Mouse (Mus musculus): ENCODE measurements around the gene Dtd2. TPM values are rescaled to one million over a fixed set of nuclear protein-coding genes. Genes with fewer than 3 reads are reported as not detected.

Gene Dtd2
- polyA plus RNA-seq, 1 experiment: 16.0 TPM

DNA sequence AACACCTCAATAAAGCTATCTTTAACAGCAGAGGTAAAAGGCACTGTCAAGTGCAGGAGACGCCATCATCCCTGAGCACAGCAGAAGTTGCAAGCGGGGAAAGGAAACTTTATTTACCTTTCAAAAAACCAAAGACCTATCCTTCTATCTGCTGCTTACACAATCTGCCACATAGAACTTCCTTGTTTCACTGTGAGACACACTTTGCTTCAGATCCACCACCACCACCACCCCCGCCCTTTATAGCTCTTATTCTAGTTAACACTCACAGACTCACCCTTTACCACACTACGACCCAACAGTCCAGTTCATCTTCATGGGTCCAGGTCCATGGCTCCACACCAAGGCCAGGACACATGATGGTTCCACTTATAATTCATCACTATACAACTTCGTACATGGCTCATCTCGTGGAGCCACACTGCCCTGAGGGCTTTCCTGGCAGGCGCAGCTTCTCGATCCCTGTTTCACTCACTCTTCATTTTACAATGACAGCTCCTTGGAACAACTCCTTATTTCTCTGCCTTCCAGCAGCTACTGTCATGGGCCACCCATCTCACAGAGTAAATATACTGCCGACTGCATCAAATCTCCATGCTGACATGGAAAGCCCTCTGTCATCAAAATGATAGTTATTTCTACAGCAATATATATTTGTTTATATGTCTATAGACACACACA, 38.2 kb downstream of the Dtd2 start:
- TF ChIP-seq POLR2AphosphoS2 (IDR thresholded peaks at IDR 0.05; ENCODE audit: insufficient read length, low read depth) (no peak), TCF12 (IDR thresholded peaks at IDR 0.05; ENCODE audit: insufficient read depth, poor library complexity, severe bottlenecking) (no peak), CEBPB (IDR thresholded peaks at IDR 0.05; ENCODE audit: insufficient read depth, poor library complexity, severe bottlenecking) (no peak), SRF (IDR thresholded peaks at IDR 0.05; ENCODE audit: control insufficient read depth, insufficient read length, low read depth) (no peak), MAX (IDR thresholded peaks at IDR 0.05; ENCODE audit: low read depth) (no peak), TCF3 (IDR thresholded peaks at IDR 0.05; ENCODE audit: insufficient read length, low read depth) (no peak), MYOD1 (IDR thresholded peaks at IDR 0.05; ENCODE audit: control insufficient read depth in 1 of 3, insufficient read length in 2 of 3, low read depth in 2 of 3) (no peak), USF1 (IDR thresholded peaks at IDR 0.05; ENCODE audit: low read depth) (no peak), MYOG (IDR thresholded peaks at IDR 0.05; ENCODE audit: control insufficient read depth in 1 of 3, insufficient read depth in 1 of 3, insufficient read length in 2 of 3, low read depth in 2 of 3) (no peak), E2F4 (IDR thresholded peaks at IDR 0.05; ENCODE audit: insufficient read depth) (no peak), REST (IDR thresholded peaks at IDR 0.05; ENCODE audit: insufficient read depth, insufficient read length) (no peak), POLR2A (IDR thresholded peaks at IDR 0.05; ENCODE audit: insufficient read length, low read depth) (no peak)
- Histone ChIP-seq H3K4me3 (no peak overlapping the region), H3K79me2 (ENCODE audit: control insufficient read depth, insufficient read depth) (peaks cover 41% of the 10 kb centered on the region), H3ac (ENCODE audit: control insufficient read depth, insufficient read length) (no peak overlapping the region), H3K4me2 (ENCODE audit: low read depth) (no peak overlapping the region), H3K27me3 (ENCODE audit: control insufficient read depth, insufficient read depth, insufficient read length) (no peaks in the 10 kb centered on the region), H3K36me3 (ENCODE audit: control insufficient read depth, insufficient read depth) (no peaks in the 10 kb centered on the region)

DNA sequence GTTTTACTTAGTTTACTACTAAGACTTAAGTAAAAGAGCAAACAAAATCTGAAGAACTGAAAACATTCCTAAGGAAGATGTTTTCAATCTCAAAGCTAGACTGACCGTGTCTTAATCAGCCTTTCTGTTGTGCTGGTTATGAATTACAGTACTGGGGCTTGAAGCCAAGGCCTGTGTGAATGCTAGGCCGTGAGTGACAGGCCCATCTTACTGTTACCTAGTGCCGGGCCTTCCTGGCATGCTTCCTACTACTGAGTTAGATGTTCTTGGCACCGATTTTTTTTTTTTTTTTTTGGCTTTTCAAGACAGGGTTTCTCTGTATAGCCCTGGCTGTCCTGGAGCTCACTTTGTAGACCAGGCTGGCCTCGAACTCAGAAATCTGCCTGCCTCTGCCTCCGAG, 48.7 kb downstream of the Dtd2 start:
- TF ChIP-seq MAX (IDR thresholded peaks at IDR 0.05; ENCODE audit: low read depth) (no peak), E2F4 (IDR thresholded peaks at IDR 0.05; ENCODE audit: insufficient read depth) (no peak), TCF3 (IDR thresholded peaks at IDR 0.05; ENCODE audit: insufficient read length, low read depth) (no peak), MYOG (IDR thresholded peaks at IDR 0.05; ENCODE audit: control insufficient read depth in 1 of 3, insufficient read depth in 1 of 3, insufficient read length in 2 of 3, low read depth in 2 of 3) (no peak), MYOD1 (IDR thresholded peaks at IDR 0.05; ENCODE audit: control insufficient read depth in 1 of 3, insufficient read length in 2 of 3, low read depth in 2 of 3) (no peak), TCF12 (IDR thresholded peaks at IDR 0.05; ENCODE audit: insufficient read depth, poor library complexity, severe bottlenecking) (no peak), CEBPB (IDR thresholded peaks at IDR 0.05; ENCODE audit: insufficient read depth, poor library complexity, severe bottlenecking) (no peak), REST (IDR thresholded peaks at IDR 0.05; ENCODE audit: insufficient read depth, insufficient read length) (no peak), POLR2A (IDR thresholded peaks at IDR 0.05; ENCODE audit: insufficient read length, low read depth) (no peak), POLR2AphosphoS2 (IDR thresholded peaks at IDR 0.05; ENCODE audit: insufficient read length, low read depth) (no peak)
- Histone ChIP-seq H3K36me3 (ENCODE audit: control insufficient read depth, insufficient read depth) (peaks cover 37% of the 10 kb centered on the region), H3K27me3 (ENCODE audit: control insufficient read depth, insufficient read depth, insufficient read length) (no peaks in the 10 kb centered on the region), H3K4me2 (ENCODE audit: low read depth) (no peak overlapping the region), H3K4me3 (no peak overlapping the region), H3K79me2 (ENCODE audit: control insufficient read depth, insufficient read depth) (peaks cover under 1% of the 10 kb centered on the region), H3ac (ENCODE audit: control insufficient read depth, insufficient read length) (no peak overlapping the region)

DNA sequence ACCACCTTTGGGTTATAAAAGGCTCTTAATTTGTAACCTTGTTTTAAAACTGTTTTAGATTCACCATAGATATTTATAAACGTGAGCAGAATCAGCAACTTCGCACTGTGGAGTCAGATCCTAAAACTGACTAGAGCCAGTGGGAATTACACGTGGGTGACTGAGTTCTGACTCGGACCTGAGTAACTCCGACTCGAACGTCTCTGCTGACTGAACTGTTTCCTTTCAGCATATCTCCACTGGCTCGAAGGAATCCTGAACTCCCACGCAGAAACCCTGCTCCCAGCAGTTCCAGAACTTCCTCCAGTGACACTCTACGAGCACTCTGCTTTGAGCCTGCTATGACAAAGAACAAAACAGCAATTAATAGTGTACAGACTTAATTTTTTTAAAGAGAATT, 54.0 kb downstream of the Dtd2 start:
- H3K27me3 ChIP-seq (ENCODE audit: control insufficient read depth, insufficient read depth, insufficient read length): no peaks in the 10 kb centered on the region
- no peak overlapping the region for H3ac ChIP-seq (ENCODE audit: control insufficient read depth, insufficient read length)
- peak overlapping the region; percentile 5 for H3K4me2 ChIP-seq (ENCODE audit: low read depth)
- no peaks in the 10 kb centered on the region for H3K79me2 ChIP-seq (ENCODE audit: control insufficient read depth, insufficient read depth)
- peaks cover 40% of the 10 kb centered on the region for H3K36me3 ChIP-seq (ENCODE audit: control insufficient read depth, insufficient read depth)
- TF ChIP-seq E2F4 (IDR thresholded peaks at IDR 0.05; ENCODE audit: insufficient read depth) (no peak), CEBPB (IDR thresholded peaks at IDR 0.05; ENCODE audit: insufficient read depth, poor library complexity, severe bottlenecking) (no peak), TCF12 (IDR thresholded peaks at IDR 0.05; ENCODE audit: insufficient read depth, poor library complexity, severe bottlenecking) (no peak), REST (IDR thresholded peaks at IDR 0.05; ENCODE audit: insufficient read depth, insufficient read length) (no peak), MYOD1 (IDR thresholded peaks at IDR 0.05; ENCODE audit: control insufficient read depth in 1 of 3, insufficient read length in 2 of 3, low read depth in 2 of 3) (no peak), TCF3 (IDR thresholded peaks at IDR 0.05; ENCODE audit: insufficient read length, low read depth) (no peak), POLR2AphosphoS2 (IDR thresholded peaks at IDR 0.05; ENCODE audit: insufficient read length, low read depth) (no peak), MYOG (IDR thresholded peaks at IDR 0.05; ENCODE audit: control insufficient read depth in 1 of 3, insufficient read depth in 1 of 3, insufficient read length in 2 of 3, low read depth in 2 of 3) (no peak), MAX (IDR thresholded peaks at IDR 0.05; ENCODE audit: low read depth) (no peak), POLR2A (IDR thresholded peaks at IDR 0.05; ENCODE audit: insufficient read length, low read depth) (no peak), USF1 (IDR thresholded peaks at IDR 0.05; ENCODE audit: low read depth) (no peak), SRF (IDR thresholded peaks at IDR 0.05; ENCODE audit: control insufficient read depth, insufficient read length, low read depth) (no peak)
- H3K4me3 ChIP-seq: no peak overlapping the region

DNA sequence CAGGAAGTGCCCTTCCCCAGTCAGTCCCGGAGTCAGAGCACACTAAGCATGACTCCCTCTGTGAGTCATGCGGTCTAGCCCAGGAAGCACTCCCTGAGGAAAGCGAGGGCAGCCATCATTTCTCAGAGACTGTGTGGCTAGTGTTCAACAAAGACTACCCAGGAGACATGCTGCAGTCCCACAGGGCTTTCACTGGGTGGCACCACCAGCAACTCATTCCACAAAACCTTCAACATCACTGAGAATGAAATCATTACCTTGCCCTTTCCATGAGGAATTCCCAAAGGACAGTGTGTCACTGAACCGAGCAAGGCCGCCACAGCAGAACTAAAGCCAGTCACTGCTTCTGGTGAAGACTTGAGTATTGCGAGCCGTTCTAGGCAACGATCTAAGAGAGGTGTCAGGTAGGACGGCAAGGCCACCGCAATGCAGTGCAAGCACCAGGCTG, 58.8 kb downstream of the Dtd2 start:
- TF ChIP-seq MAX (IDR thresholded peaks at IDR 0.05; ENCODE audit: low read depth) (no peak), MYOG (IDR thresholded peaks at IDR 0.05; ENCODE audit: control insufficient read depth in 1 of 3, insufficient read depth in 1 of 3, insufficient read length in 2 of 3, low read depth in 2 of 3) (no peak), POLR2AphosphoS2 (IDR thresholded peaks at IDR 0.05; ENCODE audit: insufficient read length, low read depth) (no peak), TCF12 (IDR thresholded peaks at IDR 0.05; ENCODE audit: insufficient read depth, poor library complexity, severe bottlenecking) (no peak), TCF3 (IDR thresholded peaks at IDR 0.05; ENCODE audit: insufficient read length, low read depth) (no peak), MYOD1 (IDR thresholded peaks at IDR 0.05; ENCODE audit: control insufficient read depth in 1 of 3, insufficient read length in 2 of 3, low read depth in 2 of 3) (no peak), SRF (IDR thresholded peaks at IDR 0.05; ENCODE audit: control insufficient read depth, insufficient read length, low read depth) (no peak), REST (IDR thresholded peaks at IDR 0.05; ENCODE audit: insufficient read depth, insufficient read length) (no peak), POLR2A (IDR thresholded peaks at IDR 0.05; ENCODE audit: insufficient read length, low read depth) (no peak)
- no peaks in the 10 kb centered on the region for H3K27me3 ChIP-seq (ENCODE audit: control insufficient read depth, insufficient read depth, insufficient read length)
- peak overlapping the region; percentile 46 for H3K4me2 ChIP-seq (ENCODE audit: low read depth)
- no peak overlapping the region for H3ac ChIP-seq (ENCODE audit: control insufficient read depth, insufficient read length)
- H3K79me2 ChIP-seq (ENCODE audit: control insufficient read depth, insufficient read depth): no peaks in the 10 kb centered on the region
- no peak overlapping the region for H3K4me3 ChIP-seq
- H3K36me3 ChIP-seq (ENCODE audit: control insufficient read depth, insufficient read depth): peaks cover 39% of the 10 kb centered on the region
